Mouse (Mus musculus) hindbrain, embryonic 11.5 days (tissue): ENCODE data around the gene Hps1. TPM values are rescaled to one million over a fixed set of nuclear protein-coding genes. Genes with fewer than 3 reads are reported as not detected.

Source experiments
- ATAC-seq: fragments of 200-750 bp; cut with Nextera tagmentation; 2 replicates; pipeline ENCODE4 v1.8.0; 2017; ENCODE audit warnings: mild to moderate bottlenecking, moderate TSS enrichment, moderate library complexity; ENCODE audit not compliant: low FRiP score
- DNase-seq: peaks from one replicate; pipeline ENCODE4 v3.0.0-alpha.2; 2015; ENCODE audit warnings: low spot score
- H3K27ac ChIP-seq: fragments of 300-500 bp; sonication (generic); 2 replicates; pipeline ENCODE4 v1.5.1; 2014; ENCODE audit warnings: mild to moderate bottlenecking, low read depth, low read length
- H3K27me3 ChIP-seq: fragments of 300-500 bp; sonication (generic); 2 replicates; pipeline ENCODE4 v1.6.1; 2014; ENCODE audit warnings: mild to moderate bottlenecking, low read length, moderate library complexity, mixed read lengths; ENCODE audit not compliant: control insufficient read depth, insufficient read depth
- H3K36me3 ChIP-seq: fragments of 300-500 bp; sonication (generic); 2 replicates; pipeline ENCODE4 v1.6.1; 2014; ENCODE audit warnings: mild to moderate bottlenecking, low read length, moderate library complexity, mixed read lengths; ENCODE audit not compliant: control insufficient read depth, insufficient read depth
- H3K4me1 ChIP-seq: fragments of 300-500 bp; sonication (generic); replicated peaks from 2 replicates; pipeline ENCODE4 v1.6.1; 2014; ENCODE audit warnings: low read length, mixed read lengths; ENCODE audit not compliant: control insufficient read depth, insufficient read depth
- H3K4me2 ChIP-seq: fragments of 300-500 bp; sonication (generic); replicated peaks from 2 replicates; pipeline ENCODE4 v1.6.1; 2014; ENCODE audit warnings: mild to moderate bottlenecking, low read depth, low read length
- H3K4me3 ChIP-seq: fragments of 300-500 bp; sonication (generic); 2 replicates; pipeline ENCODE4 v1.5.1; 2014; ENCODE audit warnings: low read depth, low read length
- H3K9ac ChIP-seq: fragments of 300-500 bp; sonication (generic); 2 replicates; pipeline ENCODE4 v1.6.1; 2014; ENCODE audit warnings: low read depth, low read length
- H3K9me3 ChIP-seq: fragments of 300-500 bp; sonication (generic); 2 replicates; pipeline ENCODE4 v1.6.1; 2016; ENCODE audit warnings: low read length; ENCODE audit not compliant: control insufficient read depth
- WGBS: fragments of 180-500 bp; shearing (Covaris S2); extraction: QIAGEN DNeasy Blood & Tissue Kit; methylation state at CpG from one replicate; pipeline ENCODE4 v1.1.7; 2014; 5-methylcytosine and 5-hydroxymethylcytosine counted together
- polyA plus RNA-seq: library from polyadenylated mRNA; unstranded; fragments of >200 nt; fragmentation: Nextera tagmentation; extraction: Ambion mirVana; gene quantifications from 2 replicates; pipeline ENCODE4 v1.2.1, GENCODE M21; 2014

The Hps1 gene
- polyA plus RNA-seq: 9.7 and 10.6 TPM in 2 replicates

DNA sequence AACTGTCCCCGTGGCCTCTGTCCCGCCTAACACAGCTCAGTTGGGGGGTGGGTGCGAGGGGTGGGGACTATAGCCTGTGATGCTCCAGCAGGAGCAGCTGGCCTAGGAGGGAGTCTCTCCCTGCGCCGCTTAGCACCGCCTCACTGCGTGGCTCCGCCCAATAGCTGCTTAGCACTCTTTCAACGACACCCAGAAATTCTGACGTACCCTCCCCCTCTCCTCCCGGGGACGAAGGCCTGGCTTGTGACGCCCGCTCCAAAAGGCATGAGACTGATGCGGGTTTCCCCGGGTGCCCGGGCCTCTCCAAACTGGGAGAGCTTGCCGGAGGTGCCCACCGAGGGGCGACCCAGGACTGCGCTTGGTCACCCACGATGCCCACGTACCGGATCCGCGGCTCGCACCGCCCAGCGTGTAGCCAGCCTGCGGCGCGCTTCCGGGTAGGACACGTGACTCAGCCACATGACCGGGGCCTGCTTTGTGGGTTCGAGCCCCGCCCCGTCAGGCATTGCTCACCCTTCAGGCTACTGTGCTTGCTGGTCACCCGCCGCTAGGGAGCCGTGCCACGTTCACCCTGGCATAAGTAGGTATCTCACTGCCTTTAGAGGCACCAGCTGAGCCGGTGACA is at the start of gene Hps1:
TSS of gene Hps1 (minus strand) at position 448 of the 625 bp plus-strand sequence.
- no peaks in the 10 kb centered on the region for H3K27me3 ChIP-seq
- H3K4me2 ChIP-seq: peak within 1 kb of the TSS; percentile 56
- H3K9me3 ChIP-seq: no peaks in the 10 kb centered on the region
- peak within 1 kb of the TSS; percentile 52 for H3K4me3 ChIP-seq
- no peaks in the 10 kb centered on the region for H3K36me3 ChIP-seq
- peak; percentile 90 for DNase-seq
- H3K9ac ChIP-seq: peak within 1 kb of the TSS; percentile 76
- H3K4me1 ChIP-seq: no peaks in the 10 kb centered on the region
- peak; percentile 99 for ATAC-seq
- peak within 1 kb of the TSS; percentile 75 for H3K27ac ChIP-seq
- WGBS: under 1% methylated on average over 43 of the region's 43 CpGs

DNA sequence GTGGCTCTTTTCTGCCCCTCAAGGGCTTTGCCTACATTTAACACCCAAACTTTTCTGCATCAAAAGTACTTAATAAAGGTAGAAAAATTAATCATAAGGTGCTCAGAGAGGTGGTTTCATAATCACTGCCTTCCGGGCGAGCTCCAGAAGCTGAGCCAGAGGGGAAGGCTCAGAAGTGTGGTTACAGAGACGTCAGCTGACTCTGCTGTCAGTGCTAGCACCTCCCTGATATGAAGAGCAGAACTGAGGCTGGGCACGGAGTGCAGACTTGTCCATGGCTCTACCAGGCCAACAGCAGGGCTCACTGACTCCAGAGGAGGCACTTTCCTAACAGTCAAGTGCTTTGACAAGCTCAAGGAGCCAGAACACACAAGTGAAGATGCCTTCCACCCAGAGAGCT is 49.4 kb upstream of the Hps1 start:
- 79% methylated on average over 4 of the region's 4 CpGs for WGBS
- no peak overlapping the region for H3K4me2 ChIP-seq
- no peak overlapping the region for H3K27ac ChIP-seq
- H3K4me3 ChIP-seq: no peak overlapping the region
- no peak for DNase-seq
- no peak for ATAC-seq
- no peaks in the 10 kb centered on the region for H3K9me3 ChIP-seq
- no peak overlapping the region for H3K9ac ChIP-seq
- no peaks in the 10 kb centered on the region for H3K4me1 ChIP-seq
- H3K36me3 ChIP-seq: no peaks in the 10 kb centered on the region
- no peaks in the 10 kb centered on the region for H3K27me3 ChIP-seq

DNA sequence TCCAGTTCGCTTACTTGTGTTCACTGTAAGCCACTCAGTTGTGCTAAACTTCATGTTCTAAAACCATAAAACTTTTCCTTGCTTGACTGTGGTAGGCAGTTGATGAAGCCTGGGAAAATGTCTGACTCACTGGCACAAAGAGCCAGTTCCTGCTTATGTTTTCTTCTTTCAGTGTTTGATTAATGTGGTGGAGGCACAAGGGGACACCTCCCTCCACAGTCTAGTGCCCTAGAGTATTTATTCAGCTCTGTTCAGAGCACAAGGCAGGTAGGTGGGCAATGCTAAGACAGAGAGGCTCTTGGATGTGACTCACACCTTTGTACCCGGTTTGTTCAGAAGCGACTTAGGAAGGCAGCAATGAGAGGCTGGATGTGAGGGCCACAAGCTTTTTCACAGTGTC is 48.1 kb upstream of the Hps1 start:
- H3K4me3 ChIP-seq: no peak overlapping the region
- ATAC-seq: no peak
- H3K9ac ChIP-seq: no peak overlapping the region
- DNase-seq: no peak
- no peaks in the 10 kb centered on the region for H3K27me3 ChIP-seq
- H3K27ac ChIP-seq: no peak overlapping the region
- H3K9me3 ChIP-seq: no peaks in the 10 kb centered on the region
- no peak overlapping the region for H3K4me2 ChIP-seq
- WGBS: 90% methylated on average over 3 of the region's 3 CpGs
- no peaks in the 10 kb centered on the region for H3K36me3 ChIP-seq
- no peaks in the 10 kb centered on the region for H3K4me1 ChIP-seq

DNA sequence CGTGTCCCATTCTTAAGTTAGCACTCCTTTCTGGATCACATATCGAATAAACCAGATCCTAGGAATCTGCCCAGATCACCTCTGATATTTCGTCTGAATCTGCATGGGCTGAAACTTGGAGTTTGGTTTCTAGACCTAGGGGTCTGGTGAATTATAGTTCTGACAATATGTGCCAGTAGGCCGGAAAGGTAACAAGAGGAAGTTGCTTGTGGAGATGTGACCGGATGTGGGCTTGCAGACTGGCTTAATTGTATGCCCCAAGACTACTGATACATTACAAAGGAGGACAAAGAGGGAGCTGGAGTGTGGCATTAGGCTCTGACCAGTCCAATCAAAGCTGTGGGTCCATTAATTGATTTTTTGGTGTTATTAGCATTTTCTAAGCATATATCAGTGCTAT is 40.3 kb upstream of the Hps1 start:
- no peak for DNase-seq
- ATAC-seq: no peak
- no peak overlapping the region for H3K9ac ChIP-seq
- no peak overlapping the region for H3K4me3 ChIP-seq
- H3K27ac ChIP-seq: no peak overlapping the region
- no peak overlapping the region for H3K4me2 ChIP-seq
- 93% methylated on average over 5 of the region's 5 CpGs for WGBS
- H3K9me3 ChIP-seq: no peaks in the 10 kb centered on the region
- no peaks in the 10 kb centered on the region for H3K27me3 ChIP-seq
- H3K36me3 ChIP-seq: no peaks in the 10 kb centered on the region
- H3K4me1 ChIP-seq: no peaks in the 10 kb centered on the region

DNA sequence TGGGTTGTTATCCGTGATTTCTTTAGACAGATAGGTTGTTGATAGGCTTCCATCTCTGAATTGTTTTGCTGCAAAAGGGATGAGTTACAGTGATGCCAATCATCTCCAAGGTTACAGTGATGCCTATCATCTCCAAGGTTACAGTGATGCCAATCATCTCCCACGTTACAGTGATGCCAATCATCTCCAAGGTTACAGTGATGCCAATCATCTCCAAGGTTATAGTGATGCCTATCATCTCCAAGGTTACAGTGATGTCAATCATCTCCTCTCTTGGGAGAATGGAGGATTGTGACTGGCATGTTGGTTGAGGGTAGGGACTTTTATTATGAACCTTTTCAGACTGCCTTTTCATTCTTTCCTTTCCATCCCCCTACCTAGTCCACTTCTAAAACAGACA is 38.0 kb upstream of the Hps1 start:
- H3K9me3 ChIP-seq: no peaks in the 10 kb centered on the region
- 74% methylated on average over 2 of the region's 2 CpGs for WGBS

DNA sequence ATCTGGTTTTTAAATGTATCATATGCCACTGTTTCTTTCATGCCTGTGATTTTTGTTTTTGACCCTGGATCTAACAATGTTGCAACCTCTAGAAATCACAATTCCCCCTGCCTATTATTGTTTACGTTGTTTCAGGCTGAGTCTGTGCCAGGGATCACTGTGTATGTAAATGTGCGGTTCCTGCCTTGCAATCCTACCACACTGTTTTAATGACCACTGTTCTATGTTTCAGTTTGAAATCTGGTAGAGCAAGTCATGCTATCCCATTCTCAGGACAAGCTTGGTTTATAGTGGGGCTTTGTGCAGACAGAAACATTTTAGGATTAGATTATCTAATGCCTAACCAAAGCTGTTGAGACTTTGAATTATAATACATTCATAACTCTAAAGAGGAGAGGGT is 36.5 kb upstream of the Hps1 start:
- Histone ChIP-seq H3K4me2 (no peak overlapping the region), H3K9ac (no peak overlapping the region), H3K27ac (no peak overlapping the region), H3K4me3 (no peak overlapping the region), H3K36me3 (no peaks in the 10 kb centered on the region), H3K4me1 (no peaks in the 10 kb centered on the region), H3K9me3 (no peaks in the 10 kb centered on the region), H3K27me3 (no peaks in the 10 kb centered on the region)
- WGBS: 96% methylated on average over 2 of the region's 2 CpGs
- ATAC-seq: no peak
- no peak for DNase-seq

More for the DNA sequence above, 38.0 kb upstream of the Hps1 start:
- Histone ChIP-seq H3K4me2 (no peak overlapping the region), H3K4me1 (no peaks in the 10 kb centered on the region), H3K9ac (no peak overlapping the region), H3K27me3 (no peaks in the 10 kb centered on the region), H3K4me3 (no peak overlapping the region), H3K27ac (no peak overlapping the region), H3K36me3 (no peaks in the 10 kb centered on the region)
- no peak for DNase-seq
- no peak for ATAC-seq

DNA sequence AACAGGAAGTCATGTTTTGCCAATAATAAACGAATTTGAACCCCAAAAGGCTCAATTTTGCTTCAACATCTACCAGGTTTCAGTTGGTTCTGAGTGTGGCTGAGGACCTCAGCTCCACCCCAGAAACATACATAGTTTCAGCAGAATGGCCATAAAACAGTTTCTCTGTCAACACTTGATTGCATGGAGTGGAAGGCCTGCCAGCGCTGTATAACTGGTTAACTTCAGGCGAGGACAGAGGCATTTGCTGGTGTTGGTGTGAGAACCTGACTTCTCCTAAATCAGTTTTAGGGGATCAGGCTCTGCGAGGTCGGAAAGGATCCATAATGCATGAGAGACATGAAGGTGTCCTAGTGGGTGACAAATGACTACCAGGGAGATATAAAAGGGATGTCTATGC is 30.4 kb upstream of the Hps1 start:
- H3K4me3 ChIP-seq: no peak overlapping the region
- H3K9ac ChIP-seq: no peak overlapping the region
- no peaks in the 10 kb centered on the region for H3K36me3 ChIP-seq
- H3K27ac ChIP-seq: no peak overlapping the region
- H3K9me3 ChIP-seq: no peaks in the 10 kb centered on the region
- ATAC-seq: no peak
- WGBS: 75% methylated on average over 5 of the region's 5 CpGs
- H3K4me1 ChIP-seq: no peaks in the 10 kb centered on the region
- DNase-seq: no peak
- H3K27me3 ChIP-seq: no peaks in the 10 kb centered on the region
- H3K4me2 ChIP-seq: no peak overlapping the region

DNA sequence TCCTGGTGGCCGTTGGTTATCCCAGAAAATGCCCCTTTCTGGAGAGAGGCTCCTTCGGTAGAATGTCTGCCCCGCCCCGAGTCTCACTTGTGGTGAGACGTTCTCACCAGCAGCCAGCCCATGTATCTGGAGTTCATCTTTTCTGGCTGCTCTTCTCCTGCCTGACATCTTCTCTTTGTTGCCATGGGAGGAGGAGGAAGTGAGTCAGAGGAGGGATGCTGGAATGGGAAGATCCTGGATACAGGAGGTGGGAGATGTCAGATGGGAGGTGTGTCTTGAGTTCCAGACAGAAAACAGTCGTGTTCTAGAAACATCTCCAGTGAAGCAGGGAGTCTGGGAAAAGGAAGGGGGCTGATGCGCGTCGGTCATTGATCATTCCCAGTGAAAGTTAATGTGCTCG is 29.7 kb upstream of the Hps1 start:
- no peak overlapping the region for H3K4me2 ChIP-seq
- H3K9ac ChIP-seq: no peak overlapping the region
- DNase-seq: no peak
- H3K4me1 ChIP-seq: no peaks in the 10 kb centered on the region
- WGBS: 87% methylated on average over 10 of the region's 10 CpGs
- no peak overlapping the region for H3K4me3 ChIP-seq
- H3K9me3 ChIP-seq: no peaks in the 10 kb centered on the region
- H3K27me3 ChIP-seq: no peaks in the 10 kb centered on the region
- no peak for ATAC-seq
- H3K27ac ChIP-seq: no peak overlapping the region
- H3K36me3 ChIP-seq: no peaks in the 10 kb centered on the region

DNA sequence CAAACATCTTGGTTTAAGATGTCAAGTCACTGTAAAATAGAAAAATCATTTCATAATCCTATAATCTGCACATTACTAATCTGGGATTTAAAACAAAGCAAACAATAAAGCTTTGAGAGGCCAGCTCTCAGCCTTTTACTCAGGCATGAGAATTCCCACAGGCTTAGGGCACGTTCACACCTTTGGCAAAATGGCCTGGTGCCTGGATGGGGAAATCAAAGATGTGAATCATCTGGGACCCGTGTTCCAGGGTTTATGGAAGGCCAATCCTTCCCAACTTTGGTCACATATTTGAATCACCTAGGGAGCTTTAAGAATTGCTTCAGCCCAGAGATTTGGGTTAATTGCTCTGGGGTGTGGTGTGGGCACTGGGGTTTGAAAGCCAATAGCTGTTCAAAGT is 18.1 kb upstream of the Hps1 start:
- 62% methylated on average over 2 of the region's 2 CpGs for WGBS

More for the DNA sequence above, 18.1 kb upstream of the Hps1 start:
- Histone ChIP-seq H3K27ac (no peak overlapping the region), H3K9ac (no peak overlapping the region), H3K27me3 (no peaks in the 10 kb centered on the region; the same call in 1 of the 2 replicates), H3K9me3 (no peaks in the 10 kb centered on the region), H3K4me2 (no peak overlapping the region), H3K4me3 (no peak overlapping the region), H3K36me3 (no peaks in the 10 kb centered on the region), H3K4me1 (no peaks in the 10 kb centered on the region)
- no peak for DNase-seq
- no peak for ATAC-seq
